Mouse (Mus musculus) lung, postnatal 0 days (tissue): ENCODE measurements at regions not wholly inside any gene's neighbourhood (a gene's known extent, or its start where the extent isn't known, plus 50 kb on each side); places are given as distances from the start of the nearest gene placed in this dataset.

Source experiments
- ATAC-seq: fragments of 200-750 bp; cut with Nextera tagmentation; 2 replicates; pipeline ENCODE4 v1.8.0; 2017; ENCODE audit warnings: moderate library complexity
- DNase-seq: peaks from one replicate; pipeline ENCODE4 v3.0.0-alpha.2; 2016; ENCODE audit warnings: low spot score
- H3K27ac ChIP-seq: fragments of 300-500 bp; sonication (generic); 2 replicates; pipeline ENCODE4 v1.5.1; 2014; ENCODE audit warnings: antibody characterized with exemption, mild to moderate bottlenecking, low read length, mixed read lengths
- H3K27me3 ChIP-seq: fragments of 300-500 bp; sonication (generic); replicated peaks from 2 replicates; pipeline ENCODE4 v1.6.1; 2014; ENCODE audit warnings: low read length, mixed read lengths; ENCODE audit not compliant: insufficient read depth
- H3K36me3 ChIP-seq: fragments of 300-500 bp; sonication (generic); 2 replicates; pipeline ENCODE4 v1.6.1; 2014; ENCODE audit warnings: low read length, mixed read lengths; ENCODE audit not compliant: insufficient read depth
- H3K4me1 ChIP-seq: fragments of 300-500 bp; sonication (generic); 2 replicates; pipeline ENCODE4 v1.6.1; 2014; ENCODE audit warnings: antibody characterized with exemption, low read depth, low read length, mixed read lengths; ENCODE audit not compliant: insufficient read depth
- H3K4me2 ChIP-seq: fragments of 300-500 bp; sonication (generic); replicated peaks from 2 replicates; pipeline ENCODE4 v1.6.1; 2014; ENCODE audit warnings: low read depth, mild to moderate bottlenecking, low read length, moderate library complexity, mixed read lengths
- H3K4me3 ChIP-seq: fragments of 300-500 bp; sonication (generic); 2 replicates; pipeline ENCODE4 v1.5.1; 2014; ENCODE audit warnings: low read depth, low read length
- H3K9ac ChIP-seq: fragments of 300-500 bp; sonication (generic); replicated peaks from 2 replicates; pipeline ENCODE4 v1.6.1; 2014; ENCODE audit warnings: low read depth, mild to moderate bottlenecking
- H3K9me3 ChIP-seq: fragments of 300-500 bp; sonication (generic); 2 replicates; pipeline ENCODE4 v1.6.1; 2016; ENCODE audit warnings: low read length, mixed read lengths
- CTCF ChIP-seq: IDR thresholded peaks from 2 replicates; pipeline ENCODE4 v1.5.1; 2016; ENCODE audit warnings: antibody characterized with exemption, mild to moderate bottlenecking
- EP300 ChIP-seq: IDR thresholded peaks from 2 replicates; pipeline ENCODE4 v1.6.1; 2016; ENCODE audit warnings: antibody characterized with exemption, mild to moderate bottlenecking, control low read depth
- WGBS: fragments of 180-500 bp; shearing (Covaris S2); extraction: QIAGEN DNeasy Blood & Tissue Kit; methylation state at CpG from one replicate; pipeline ENCODE4 v1.1.7; 2014; 5-methylcytosine and 5-hydroxymethylcytosine counted together

DNA sequence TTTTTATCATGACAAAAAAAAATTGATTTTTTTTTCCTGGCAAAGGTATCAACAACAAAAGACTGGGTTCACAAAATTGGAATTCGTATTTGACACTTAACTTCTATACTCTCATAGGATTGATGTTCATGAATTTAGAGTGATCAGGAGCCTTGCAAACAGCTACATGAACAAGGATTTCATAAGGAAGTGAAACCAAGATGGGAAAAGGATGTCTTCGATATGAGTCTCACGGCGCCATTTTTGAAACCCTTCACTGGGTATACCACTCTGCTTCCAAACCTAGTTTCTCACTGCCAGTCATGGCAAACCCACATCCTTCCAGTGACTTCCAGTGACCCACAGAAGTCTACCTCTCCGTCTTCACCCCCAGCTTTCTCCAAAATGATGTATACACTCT lies 157.8 kb upstream of the Tmc1 start:
- Histone ChIP-seq H3K27me3 (no peaks in the 10 kb centered on the region), H3K9me3 (no peaks in the 10 kb centered on the region), H3K27ac (no peak overlapping the region), H3K9ac (no peak overlapping the region), H3K4me2 (no peak overlapping the region), H3K4me3 (no peak overlapping the region), H3K36me3 (no peaks in the 10 kb centered on the region), H3K4me1 (0 out of 2 replicates have a peak, but pooled peaks cover under 1% of the 10 kb centered on the region)
- no peak for TF ChIP-seq EP300
- TF ChIP-seq CTCF = no peak
- ATAC-seq (no peak), DNase-seq (no peak)
- WGBS = 82% methylated on average over 5 of the region's 5 CpGs

DNA sequence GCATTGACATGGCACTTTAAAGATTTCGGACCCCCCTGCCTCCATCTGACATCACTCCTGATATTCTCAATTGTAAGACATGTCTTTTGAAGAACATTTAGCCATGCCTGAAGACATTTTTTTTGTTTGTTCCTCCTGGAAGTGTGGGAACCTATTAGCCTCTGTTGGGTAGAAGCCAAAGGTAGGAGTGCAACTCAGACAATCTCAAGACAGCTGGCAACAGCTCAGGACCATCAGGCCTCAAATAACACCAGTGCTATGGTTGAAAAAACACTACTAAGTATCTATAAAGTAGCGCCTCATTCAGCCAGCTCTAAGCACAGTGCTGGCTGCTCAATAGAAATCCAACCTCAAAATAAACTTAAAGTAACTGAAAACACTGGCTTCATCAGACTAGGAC lies 154.3 kb upstream of the Tmc1 start:
- Histone ChIP-seq H3K36me3 (no peaks in the 10 kb centered on the region), H3K4me3 (no peak overlapping the region), H3K4me2 (no peak overlapping the region), H3K9ac (no peak overlapping the region), H3K9me3 (no peaks in the 10 kb centered on the region), H3K4me1 (peaks cover 6% of the 10 kb centered on the region; the same call in 1 of the 2 replicates), H3K27ac (no peak overlapping the region), H3K27me3 (no peaks in the 10 kb centered on the region)
- no peak for DNase-seq
- ATAC-seq = no peak
- 63% methylated on average over 2 of the region's 2 CpGs for WGBS
- TF ChIP-seq CTCF (no peak), EP300 (no peak)

DNA sequence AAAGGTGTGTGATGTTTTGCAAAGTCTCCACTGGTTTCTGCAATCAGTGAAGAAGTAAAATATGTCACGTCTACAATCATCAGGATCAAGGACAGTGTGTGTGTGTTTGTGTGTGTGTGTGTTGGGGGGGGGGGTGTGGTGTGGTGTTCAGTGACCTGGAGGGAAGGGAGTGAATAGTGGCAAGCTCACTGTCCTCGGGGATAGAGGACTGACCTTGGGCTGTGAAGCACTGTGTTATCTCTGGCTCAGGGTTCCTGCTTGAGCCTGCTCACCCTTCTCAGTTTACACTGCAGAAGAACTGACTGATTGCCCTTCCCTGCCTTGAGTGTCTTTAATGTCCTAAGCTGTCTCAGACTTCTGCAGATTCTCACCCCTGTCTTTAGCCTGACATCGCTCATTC lies 153.7 kb upstream of the Tmc1 start:
- Histone ChIP-seq H3K9ac (no peak overlapping the region), H3K4me3 (no peak overlapping the region), H3K4me1 (peaks cover 6% of the 10 kb centered on the region; the same call in 1 of the 2 replicates), H3K9me3 (no peaks in the 10 kb centered on the region), H3K27ac (no peak overlapping the region), H3K27me3 (no peaks in the 10 kb centered on the region), H3K4me2 (no peak overlapping the region), H3K36me3 (no peaks in the 10 kb centered on the region)
- DNase-seq = no peak
- 43% methylated on average over 3 of the region's 3 CpGs for WGBS
- TF ChIP-seq EP300 (no peak), CTCF (no peak)
- no peak for ATAC-seq

DNA sequence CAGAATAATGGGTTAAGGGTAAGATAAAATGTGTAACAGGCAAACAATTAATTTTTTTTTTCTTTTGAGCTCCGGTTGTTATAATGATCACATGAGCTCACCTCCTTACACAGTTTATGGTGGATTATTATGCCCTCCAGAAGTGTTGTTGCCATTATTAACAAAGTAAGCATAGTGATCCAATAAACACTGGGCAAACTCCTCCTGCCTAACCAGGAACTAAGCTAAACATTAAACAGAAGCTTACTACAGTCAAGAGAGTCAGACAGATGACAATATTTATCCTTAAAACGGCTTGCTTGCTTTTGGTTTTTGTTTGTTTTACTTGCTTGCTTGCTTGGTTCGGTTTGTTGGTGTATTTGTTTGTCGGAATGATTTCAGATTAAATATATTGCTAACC lies 153.3 kb upstream of the Tmc1 start:
- H3K27ac ChIP-seq = no peak overlapping the region
- no peak overlapping the region for H3K4me3 ChIP-seq
- 39% methylated on average over 4 of the region's 4 CpGs for WGBS
- ATAC-seq (no peak), DNase-seq (no peak)
- H3K27me3 ChIP-seq = no peaks in the 10 kb centered on the region
- no peak overlapping the region for H3K9ac ChIP-seq
- no peak overlapping the region for H3K4me2 ChIP-seq
- TF ChIP-seq EP300 (no peak), CTCF (no peak)
- peaks cover 6% of the 10 kb centered on the region; the same call in 1 of the 2 replicates for H3K4me1 ChIP-seq
- H3K36me3 ChIP-seq = no peaks in the 10 kb centered on the region
- no peaks in the 10 kb centered on the region for H3K9me3 ChIP-seq

DNA sequence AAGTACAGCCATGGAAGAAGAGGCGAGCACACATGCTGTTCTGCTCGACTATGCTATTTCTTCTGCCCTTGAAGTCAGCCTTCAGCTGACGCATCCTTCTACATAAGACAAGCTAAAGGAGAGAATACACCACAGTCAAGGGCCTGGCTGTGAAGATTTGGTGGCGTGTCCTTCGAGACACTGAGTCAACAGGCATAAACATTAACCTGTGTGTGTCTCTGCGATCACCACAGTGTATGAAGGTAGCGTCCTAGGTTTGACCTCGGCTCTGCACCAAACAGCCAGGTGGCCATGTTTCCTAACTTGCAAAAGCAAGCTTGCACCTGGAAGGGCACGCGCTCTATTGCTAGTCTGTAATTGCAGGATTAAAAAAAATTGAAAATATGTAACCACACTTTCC lies 152.8 kb upstream of the Tmc1 start:
- ATAC-seq = no peak
- TF ChIP-seq CTCF = no peak
- TF ChIP-seq EP300 = no peak
- H3K4me2 ChIP-seq = no peak overlapping the region
- H3K36me3 ChIP-seq = no peaks in the 10 kb centered on the region
- no peaks in the 10 kb centered on the region for H3K9me3 ChIP-seq
- no peak for DNase-seq
- 0 out of 2 replicates have a peak overlapping the region, but pooled peaks have one; percentile 43 for H3K27ac ChIP-seq
- H3K9ac ChIP-seq = no peak overlapping the region
- 66% methylated on average over 10 of the region's 10 CpGs for WGBS
- H3K4me3 ChIP-seq = no peak overlapping the region
- H3K27me3 ChIP-seq = no peaks in the 10 kb centered on the region
- H3K4me1 ChIP-seq = peaks cover 6% of the 10 kb centered on the region; the same call in 1 of the 2 replicates

DNA sequence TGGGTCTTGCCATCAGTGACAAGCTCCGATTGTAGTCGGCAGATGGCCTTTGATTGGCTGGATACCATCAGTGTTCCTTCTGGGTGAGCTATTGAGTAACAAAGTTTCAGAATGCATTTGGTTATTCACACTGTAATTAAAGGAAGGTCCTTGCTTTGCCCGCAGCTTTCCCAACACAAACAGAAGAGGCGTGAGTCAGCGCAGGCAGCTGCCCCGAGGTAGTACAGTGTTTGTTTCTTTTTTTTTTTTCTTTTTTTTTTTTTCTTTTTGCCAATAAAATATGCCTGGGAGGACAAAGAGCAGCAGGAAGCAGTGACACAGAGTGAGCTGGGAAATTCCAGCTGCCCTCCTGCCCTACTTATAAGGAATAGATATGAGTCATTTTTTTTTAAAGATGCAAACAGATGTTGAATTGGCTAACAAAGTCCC lies 152.3 kb upstream of the Tmc1 start:
- peak; percentile 58; the same call in 1 of the 2 replicates for TF ChIP-seq EP300
- no peak for TF ChIP-seq CTCF
- no peak overlapping the region for H3K9ac ChIP-seq
- ATAC-seq (peak; percentile 80), DNase-seq (peak; percentile 92)
- H3K27ac ChIP-seq = peak overlapping the region; percentile 43; the same call in 1 of the 2 replicates
- H3K4me2 ChIP-seq = no peak overlapping the region
- H3K27me3 ChIP-seq = no peaks in the 10 kb centered on the region
- H3K36me3 ChIP-seq = no peaks in the 10 kb centered on the region
- no peak overlapping the region for H3K4me3 ChIP-seq
- H3K4me1 ChIP-seq = peaks cover 6% of the 10 kb centered on the region; the same call in 1 of the 2 replicates
- WGBS = 19% methylated on average over 6 of the region's 6 CpGs
- no peaks in the 10 kb centered on the region for H3K9me3 ChIP-seq

DNA sequence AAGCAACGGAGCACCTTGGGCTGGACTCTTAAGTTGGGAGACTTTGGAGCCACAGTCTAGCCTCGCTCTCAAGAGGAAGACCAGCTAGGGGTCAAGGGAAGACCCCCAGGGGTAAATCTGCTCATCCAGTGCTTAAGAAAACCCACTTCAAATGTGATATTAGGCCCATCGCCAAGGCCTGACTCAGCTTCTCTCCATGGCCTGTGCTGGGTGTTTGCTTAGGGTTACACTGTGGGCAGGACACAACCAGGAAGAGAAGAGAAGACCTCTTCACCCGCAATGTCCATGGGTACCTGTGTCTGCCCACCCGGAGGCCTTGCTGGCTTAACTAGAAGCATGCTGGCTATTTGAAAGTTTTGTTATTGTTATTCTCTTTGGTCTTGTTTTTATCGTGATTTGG lies 151.0 kb upstream of the Tmc1 start:
- no peak overlapping the region for H3K4me2 ChIP-seq
- H3K27me3 ChIP-seq = no peaks in the 10 kb centered on the region
- no peaks in the 10 kb centered on the region for H3K9me3 ChIP-seq
- 84% methylated on average over 6 of the region's 6 CpGs for WGBS
- H3K4me1 ChIP-seq = peaks cover 6% of the 10 kb centered on the region; the same call in 1 of the 2 replicates
- no peak overlapping the region for H3K4me3 ChIP-seq
- ATAC-seq (no peak), DNase-seq (no peak)
- TF ChIP-seq CTCF = no peak
- no peak for TF ChIP-seq EP300
- H3K9ac ChIP-seq = no peak overlapping the region
- no peaks in the 10 kb centered on the region for H3K36me3 ChIP-seq
- H3K27ac ChIP-seq = peak overlapping the region; percentile 28; the same call in 1 of the 2 replicates
